Mouse (Mus musculus) thymus, postnatal 0 days (tissue): ENCODE data around the gene Srp54c. TPM values are rescaled to one million over a fixed set of nuclear protein-coding genes. Genes with fewer than 3 reads are reported as not detected.

Experiments used
- DNase-seq: peaks from one replicate; pipeline ENCODE4 v3.0.0-alpha.2; 2015; ENCODE audit warnings: low spot score
- polyA plus RNA-seq: library from polyadenylated mRNA; unstranded; fragments of >200 nt; fragmentation: Nextera tagmentation; extraction: Ambion mirVana; gene quantifications from 2 replicates; pipeline ENCODE4 v1.2.1, GENCODE M21; 2015

The Srp54c gene
- polyA plus RNA-seq, 1 experiment from 2014 or later, result 72.5 TPM

DNA sequence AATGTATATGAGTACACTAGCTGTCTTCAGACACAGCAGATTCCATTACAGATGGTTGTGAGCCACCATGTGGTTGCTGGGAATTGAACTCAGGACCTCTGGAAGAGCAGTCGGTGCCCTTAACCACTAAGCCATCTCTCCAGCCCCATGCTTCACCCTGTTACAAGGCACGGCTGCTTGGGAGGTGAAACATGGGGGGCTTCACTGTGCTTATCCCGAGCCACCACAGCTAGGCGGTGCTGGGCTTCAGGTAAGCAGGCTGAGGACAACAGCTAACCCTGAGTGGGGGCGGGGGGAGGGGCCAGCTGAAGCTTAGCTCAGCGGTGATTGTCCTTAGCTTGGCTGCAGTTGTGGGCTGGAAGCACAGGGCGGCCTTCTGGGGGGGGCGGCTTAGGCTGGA, 79.5 kb downstream of the Srp54c start:
- no peak for DNase-seq

DNA sequence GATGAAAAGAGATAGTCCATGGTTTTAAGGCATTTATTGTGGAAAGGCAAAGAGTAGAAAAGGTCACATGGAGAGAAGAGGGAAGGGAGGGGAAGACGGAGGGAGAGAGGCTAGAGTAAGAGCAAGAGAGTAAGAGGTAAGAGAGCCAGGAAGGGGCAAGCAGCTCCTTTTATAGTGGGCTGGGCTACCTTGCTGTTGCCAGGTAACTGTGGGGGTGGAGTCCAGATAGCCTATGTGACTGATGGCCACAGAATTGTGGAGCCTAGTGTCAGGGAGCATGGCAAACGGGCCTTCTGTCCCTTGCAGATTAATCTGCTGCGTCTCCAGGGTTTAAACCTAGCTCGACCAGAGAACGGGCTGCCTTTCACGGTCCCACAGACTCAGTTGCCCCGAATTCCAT, 81.9 kb downstream of the Srp54c start:
- no peak for DNase-seq

Other genes starting within 250 kb of the Srp54c start
- gene Gm20403, start 243.6 kb upstream of the Srp54c start, polyA plus RNA-seq, result not detected in 2 replicates
- gene Baz1a, start 215.8 kb upstream of the Srp54c start, polyA plus RNA-seq, result 33.2 and 35.5 TPM in 2 replicates
- gene 2700097O09Rik, start 150.1 kb upstream of the Srp54c start, polyA plus RNA-seq, result 13.4 and 13.5 TPM in 2 replicates
- 144 and 152 TPM in 2 replicates for gene Srp54a, start 149.9 kb upstream of the Srp54c start, polyA plus RNA-seq
- 20.9 and 25.9 TPM in 2 replicates for gene Fam177a, start 105.7 kb upstream of the Srp54c start, polyA plus RNA-seq
- gene Srp54b, start 75.1 kb upstream of the Srp54c start, polyA plus RNA-seq, result 63.4 and 66.1 TPM in 2 replicates
- not detected in 2 replicates for gene 1700047I17Rik2, start 30.6 kb upstream of the Srp54c start, polyA plus RNA-seq
- 16.0 and 16.2 TPM in 2 replicates for gene 1110008L16Rik, start 69.4 kb downstream of the Srp54c start, polyA plus RNA-seq
- 18.2 and 18.9 TPM in 2 replicates for gene Ppp2r3c, start 72.8 kb downstream of the Srp54c start, polyA plus RNA-seq
- 720 and 727 TPM in 2 replicates for gene Psma6, start 154.1 kb downstream of the Srp54c start, polyA plus RNA-seq